ENCODE assay signal across 8 mouse cellular contexts in the genomic region with DNA sequence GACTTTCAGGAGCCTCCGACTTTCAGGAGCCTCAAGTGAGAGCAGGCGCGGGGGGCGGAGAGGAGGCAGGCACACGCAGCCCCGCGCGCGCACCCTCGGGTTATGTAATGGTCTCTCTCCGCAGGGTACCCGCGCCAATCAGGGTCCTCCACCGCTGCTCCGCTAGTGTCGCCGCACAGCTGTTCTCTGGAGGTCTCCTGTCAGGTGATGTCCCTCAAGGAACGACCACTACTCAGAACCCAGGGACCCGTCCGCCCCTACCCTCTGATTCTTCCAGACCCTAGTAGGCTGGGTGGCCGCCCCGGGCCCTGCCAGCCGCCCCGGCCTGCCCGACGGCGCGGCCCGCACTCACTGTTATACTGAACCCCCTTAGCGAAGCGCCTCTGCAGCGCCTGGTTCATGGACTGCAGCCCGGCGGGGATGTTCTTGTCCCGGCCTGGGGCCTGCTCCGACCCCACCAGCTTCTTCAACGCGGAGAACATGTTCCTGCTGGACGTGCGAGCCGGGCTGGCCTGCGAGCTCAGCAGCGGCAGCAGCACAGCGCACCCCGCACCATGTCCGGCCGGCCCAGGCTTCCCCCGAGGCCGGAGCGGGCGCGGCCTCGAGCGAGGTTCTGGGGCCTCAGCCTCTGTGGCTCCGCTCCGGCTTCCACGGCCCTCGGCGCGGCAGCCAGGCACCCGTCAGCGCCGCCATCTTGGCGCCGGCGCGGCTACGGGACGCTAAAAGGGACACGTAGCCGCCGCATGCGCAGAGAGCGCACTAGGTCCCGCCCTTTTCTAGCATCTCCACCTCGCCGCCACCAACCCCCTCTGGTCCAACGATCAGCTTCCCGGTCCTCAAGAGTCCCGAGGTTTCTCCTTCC. TPM values are rescaled to one million over a fixed set of nuclear protein-coding genes. Genes with fewer than 3 reads are reported as not detected.
A peak's percentile ranks its signal among the peaks of the same experiment; 100 is the strongest.
DNase-seq lines count a peak whose midpoint lies in the region; ATAC-seq and TF ChIP-seq lines count a peak whose summit lies in the region.

A gene (minus strand): TSS at position 761 of the 862 bp plus-strand sequence.

- WGBS in hindbrain, postnatal 0 days = under 1% methylated on average over 80 of the region's 80 CpGs

- no peak for TF ChIP-seq CTCF in gastrocnemius, adult 2 months (IDR thresholded peaks at IDR 0.05)
- TF ChIP-seq CTCF in hindbrain, postnatal 0 days (IDR thresholded peaks at IDR 0.05; ENCODE audit: low read depth) = no peak
- TF ChIP-seq CTCF in left cerebral cortex, adult 2 months (IDR thresholded peaks at IDR 0.05) = no peak

- ATAC-seq in hindbrain, postnatal 0 days = peak; percentile 92
- peak; percentile 96 for ATAC-seq in megakaryocyte, adult 5-6 weeks (ENCODE audit: poor library complexity, severe bottlenecking)

- peaks cover 1% of the 10 kb centered on the region; the same call in 1 of the 2 replicates for H3K36me3 ChIP-seq in hindbrain, postnatal 0 days (ENCODE audit: insufficient read depth, low read length)

- DNase-seq in WW6 (ENCODE audit: low read depth, low spot score) = peak; percentile 54
- DNase-seq in cerebellum, postnatal 4 days (ENCODE audit: low spot score in 2 of 2) = peak; percentile 70 to 88
- DNase-seq in gastrocnemius, adult 2 months = peak; percentile 94
- peak; percentile 96 for DNase-seq in hindbrain, postnatal 0 days (ENCODE audit: low spot score)
- peak; percentile 91 to 92 for DNase-seq in left cerebral cortex, adult 2 months (ENCODE audit: extremely low spot score in 1 of 2, low spot score in 2 of 2)
- DNase-seq in right cerebral cortex, adult 2 months (ENCODE audit: low spot score in 2 of 2) = peak; percentile 89 to 92
- peak; percentile 91 for DNase-seq in urinary bladder, postnatal 14 days (ENCODE audit: low spot score)

- peak within 1 kb of the TSS; percentile 95 for H3K27ac ChIP-seq in gastrocnemius, adult 2 months
- H3K27ac ChIP-seq in hindbrain, postnatal 0 days = peak within 1 kb of the TSS; percentile 97
- H3K27ac ChIP-seq in left cerebral cortex, adult 2 months = peak within 1 kb of the TSS; percentile 99

- peak within 1 kb of the TSS; percentile 97 for H3K9ac ChIP-seq in hindbrain, postnatal 0 days (replicated peaks; ENCODE audit: low read length)

- H3K4me1 ChIP-seq in hindbrain, postnatal 0 days (ENCODE audit: insufficient read depth, low read length) = peaks cover 5% of the 10 kb centered on the region

- H3K9me3 ChIP-seq in hindbrain, postnatal 0 days (ENCODE audit: low read length) = no peaks in the 10 kb centered on the region

- intact Hi-C loops in gastrocnemius, adult 2 months (cut with DNase I) = no loop called here
- intact Hi-C loops in left cerebral cortex, adult 2 months (cut with DNase I) = no loop called here

- peak within 1 kb of the TSS; percentile 93 for H3K4me3 ChIP-seq in gastrocnemius, adult 2 months
- peak within 1 kb of the TSS; percentile 100 for H3K4me3 ChIP-seq in hindbrain, postnatal 0 days (ENCODE audit: low read length)
- peak within 1 kb of the TSS; percentile 93 for H3K4me3 ChIP-seq in left cerebral cortex, adult 2 months

- H3K27me3 ChIP-seq in hindbrain, postnatal 0 days (ENCODE audit: insufficient read depth, low read length) = no peaks in the 10 kb centered on the region

- H3K4me2 ChIP-seq in hindbrain, postnatal 0 days (ENCODE audit: low read depth, low read length) = peak within 1 kb of the TSS; percentile 74

RNA-seq across cellular contexts. Expression of the gene that starts here (rescaled TPM):
- 10 to 100 TPM; 85.6 to 95.2 TPM for total RNA-seq in gastrocnemius, adult 2 months (2021)
- total RNA-seq in hindbrain, postnatal 0 days (2014; rRNA removed) = 71.8 and 74.9 TPM in 2 replicates
- polyA plus RNA-seq in hindbrain, postnatal 0 days (2015; fragmentation: Nextera tagmentation; extraction: Ambion mirVana) = 53.0 and 62.4 TPM in 2 replicates
- total RNA-seq in left cerebral cortex, adult 2 months (2021) = 100 to 1,000 TPM; 157 to 163 TPM
- total RNA-seq in megakaryocyte, adult 5-6 weeks (2015) = 18.3 and 25.7 TPM in 2 replicates
- total RNA-seq in megakaryocyte, adult 5-6 weeks (2017) = 34.0 and 43.0 TPM in 2 replicates

Comparison
In these comparisons a context has a peak if more than half of its experiments do, and no peak if none do; other contexts are left out.
1. Peak in every context shown above with its lines: DNase-seq, ATAC-seq, H3K4me3 ChIP-seq and H3K27ac ChIP-seq.